9 mouse cellular contexts compared by ENCODE assay signal in genomic region chr8:77367091-77367490, GRCm38 (mm10).
DNase-seq lines count a peak whose midpoint lies in the region; TF ChIP-seq lines count a peak whose summit lies in the region.
"Had no signal": no experiment of that assay in that cellular context is flagged by ENCODE, and none has a peak within 500 bp of the region (broad histone marks: within the 10 kb centered on the region; RNA-seq: fewer than 3 reads in every experiment).

No protein-coding gene starts in this region.

- H3K4me1 ChIP-seq in thymus, adult 2 months (replicated peaks; ENCODE audit: control insufficient read depth, insufficient read depth, low read length), result no peaks in the 10 kb centered on the region
- no peaks in the 10 kb centered on the region for H3K4me1 ChIP-seq in lung, adult 2 months (ENCODE audit: control insufficient read depth, insufficient read depth, low read length)
- H3K4me1 ChIP-seq in limb, embryonic 10.5 days, result peaks cover 14% of the 10 kb centered on the region

- TF ChIP-seq POLR2A in thymus, adult 2 months (IDR thresholded peaks at IDR 0.05; ENCODE audit: control insufficient read depth, extremely low read depth, insufficient read depth, low read length, poor library complexity), result no peak
- TF ChIP-seq POLR2A in lung, adult 2 months (IDR thresholded peaks at IDR 0.05; ENCODE audit: borderline replicate concordance, extremely low read depth, low read depth, low read length), result no peak

- no peaks in the 10 kb centered on the region for H3K36me3 ChIP-seq in thymus, adult 2 months (ENCODE audit: control insufficient read depth, insufficient read depth, low read length)
- H3K36me3 ChIP-seq in limb, embryonic 10.5 days, result peaks cover 27% of the 10 kb centered on the region; the same call in 1 of the 2 replicates

- intact Hi-C loops in gastrocnemius, adult 2 months (cut with DNase I), result loop anchor here (10.0 kb wide), 1 partner anchor 1302 kb away; no protein-coding TSS in a partner anchor
- intact Hi-C loops in gastrocnemius, postnatal 36 days (cut with DNase I), result loop anchor here (10.0 kb wide), 1 partner anchor 1302 kb away; no protein-coding TSS in a partner anchor

- H3K27me3 ChIP-seq in thymus, adult 2 months (ENCODE audit: control insufficient read depth, insufficient read depth, low read length), result no peaks in the 10 kb centered on the region
- no peaks in the 10 kb centered on the region for H3K27me3 ChIP-seq in limb, embryonic 10.5 days (ENCODE audit: low read depth, poor library complexity, severe bottlenecking)

- no peak overlapping the region for H3K4me3 ChIP-seq in gastrocnemius, adult 2 months
- H3K4me3 ChIP-seq in thymus, adult 2 months (ENCODE audit: control insufficient read depth, insufficient read depth, low read length), result no peak overlapping the region
- no peak overlapping the region for H3K4me3 ChIP-seq in lung, adult 2 months (replicated peaks; ENCODE audit: extremely low read depth, low read depth, low read length)
- H3K4me3 ChIP-seq in limb, embryonic 10.5 days, result no peak overlapping the region

- peak; percentile 55 for TF ChIP-seq CTCF in gastrocnemius, adult 2 months (IDR thresholded peaks at IDR 0.05)
- TF ChIP-seq CTCF in thymus, adult 2 months (IDR thresholded peaks at IDR 0.05; ENCODE audit: borderline replicate concordance, control insufficient read depth, extremely low read depth, insufficient read depth, low read length, poor library complexity), result no peak
- 0 out of 2 replicates have a peak, but pooled peaks have one; percentile 5 for TF ChIP-seq CTCF in lung, adult 2 months (IDR thresholded peaks at IDR 0.05; ENCODE audit: insufficient read depth, low read length)

- 69% methylated on average over 3 of the region's 3 CpGs for WGBS in thymus, adult 2 months
- WGBS in lung, adult 2 months, result 51% methylated on average over 3 of the region's 3 CpGs
- WGBS in limb, embryonic 10.5 days, result 63% methylated on average over 3 of the region's 3 CpGs

- no peak for DNase-seq in gastrocnemius, adult 2 months
- DNase-seq in gastrocnemius, postnatal 36 days, result no peak
- peak; percentile 38 for DNase-seq in thymus, adult 2 months
- DNase-seq in thymus, adult 18-20 months, result no peak
- no peak for DNase-seq in lung, adult 2 months
- DNase-seq in thymus, postnatal 4 days, result peak; percentile 53
- no peak for DNase-seq in limb, embryonic 10.5 days (ENCODE audit: low spot score)
- DNase-seq in spleen, adult 12 weeks (ENCODE audit: low spot score), result no peak

- H3K9me3 ChIP-seq in limb, embryonic 10.5 days (replicated peaks), result no peaks in the 10 kb centered on the region

- H3K27ac ChIP-seq in gastrocnemius, adult 2 months, result no peak overlapping the region
- H3K27ac ChIP-seq in thymus, adult 2 months (ENCODE audit: control insufficient read depth, insufficient read depth, low read length), result no peak overlapping the region
- no peak overlapping the region for H3K27ac ChIP-seq in limb, embryonic 10.5 days
- H3K27ac ChIP-seq: macrophage had no signal

Comparison
In these comparisons a context has a peak if more than half of its experiments do, and no peak if none do; other contexts are left out.
1. DNase-seq: peak in thymus, adult 2 months (single experiment) and thymus, postnatal 4 days (single experiment); none in gastrocnemius, adult 2 months (single experiment), gastrocnemius, postnatal 36 days (0 of 2), thymus, adult 18-20 months (0 of 2), lung, adult 2 months (single experiment), limb, embryonic 10.5 days (single experiment) and spleen, adult 12 weeks (single experiment).